Mouse (Mus musculus): ENCODE results near the gene Syne2. TPM values are rescaled to one million over a fixed set of nuclear protein-coding genes. Genes with fewer than 3 reads are reported as not detected.

Syne2 gene
- polyA plus RNA-seq, 1 experiment, result 28.9 TPM

- no peak overlapping the region for H3K9ac ChIP-seq (ENCODE audit: low read depth, poor library complexity, severe bottlenecking)
- no peak overlapping the region for H3K4me3 ChIP-seq (ENCODE audit: low read depth, low read length)
- no peaks in the 10 kb centered on the region for H3K36me3 ChIP-seq (ENCODE audit: control insufficient read depth, insufficient read depth, low read length, poor library complexity, severe bottlenecking)
- no peak overlapping the region for H3K27ac ChIP-seq (ENCODE audit: insufficient read depth, low read length)
- no peaks in the 10 kb centered on the region for H3K27me3 ChIP-seq (ENCODE audit: control insufficient read depth, insufficient read depth, low read length, poor library complexity, severe bottlenecking)
- TF ChIP-seq POLR2A (IDR thresholded peaks at IDR 0.05; ENCODE audit: insufficient read depth, low read length), result no peak
- no peak for TF ChIP-seq CTCF (IDR thresholded peaks at IDR 0.05; ENCODE audit: low read depth, low read length)
- no peak for TF ChIP-seq EP300 (IDR thresholded peaks at IDR 0.05; ENCODE audit: insufficient read depth, low read depth, low read length)
- H3K9me3 ChIP-seq (replicated peaks; ENCODE audit: control insufficient read depth, insufficient read depth, low read length, poor library complexity, severe bottlenecking), result no peaks in the 10 kb centered on the region
- H3K4me1 ChIP-seq (ENCODE audit: control insufficient read depth, insufficient read depth, low read length), result no peaks in the 10 kb centered on the region
These were observed 48.8 kb downstream of the Syne2 start for GRCm38 (mm10) chr12:75866419-75867373.

GRCm38 (mm10) chr12:75873546-75874235 is 55.8 kb downstream of the Syne2 start:
- Histone ChIP-seq H3K9me3 (replicated peaks; ENCODE audit: control insufficient read depth, insufficient read depth, low read length, poor library complexity, severe bottlenecking) (no peaks in the 10 kb centered on the region), H3K27ac (ENCODE audit: insufficient read depth, low read length) (no peak overlapping the region), H3K4me3 (ENCODE audit: low read depth, low read length) (no peak overlapping the region), H3K9ac (ENCODE audit: low read depth, poor library complexity, severe bottlenecking) (no peak overlapping the region), H3K36me3 (ENCODE audit: control insufficient read depth, insufficient read depth, low read length, poor library complexity, severe bottlenecking) (no peaks in the 10 kb centered on the region), H3K4me1 (ENCODE audit: control insufficient read depth, insufficient read depth, low read length) (no peaks in the 10 kb centered on the region), H3K27me3 (ENCODE audit: control insufficient read depth, insufficient read depth, low read length, poor library complexity, severe bottlenecking) (no peaks in the 10 kb centered on the region)
- TF ChIP-seq POLR2A (IDR thresholded peaks at IDR 0.05; ENCODE audit: insufficient read depth, low read length), result no peak
- TF ChIP-seq EP300 (IDR thresholded peaks at IDR 0.05; ENCODE audit: insufficient read depth, low read depth, low read length), result no peak

GRCm38 (mm10) chr12:75874287-75874994 is 56.5 kb downstream of the Syne2 start:
- H3K27me3 ChIP-seq (ENCODE audit: control insufficient read depth, insufficient read depth, low read length, poor library complexity, severe bottlenecking), result no peaks in the 10 kb centered on the region
- H3K4me1 ChIP-seq (ENCODE audit: control insufficient read depth, insufficient read depth, low read length), result no peaks in the 10 kb centered on the region
- no peaks in the 10 kb centered on the region for H3K9me3 ChIP-seq (replicated peaks; ENCODE audit: control insufficient read depth, insufficient read depth, low read length, poor library complexity, severe bottlenecking)
- no peak overlapping the region for H3K9ac ChIP-seq (ENCODE audit: low read depth, poor library complexity, severe bottlenecking)
- no peak overlapping the region for H3K4me3 ChIP-seq (ENCODE audit: low read depth, low read length)
- H3K27ac ChIP-seq (ENCODE audit: insufficient read depth, low read length), result no peak overlapping the region
- no peaks in the 10 kb centered on the region for H3K36me3 ChIP-seq (ENCODE audit: control insufficient read depth, insufficient read depth, low read length, poor library complexity, severe bottlenecking)
- TF ChIP-seq CTCF (IDR thresholded peaks at IDR 0.05; ENCODE audit: low read depth, low read length) (no peak), EP300 (IDR thresholded peaks at IDR 0.05; ENCODE audit: insufficient read depth, low read depth, low read length) (no peak), POLR2A (IDR thresholded peaks at IDR 0.05; ENCODE audit: insufficient read depth, low read length) (no peak)

DNA sequence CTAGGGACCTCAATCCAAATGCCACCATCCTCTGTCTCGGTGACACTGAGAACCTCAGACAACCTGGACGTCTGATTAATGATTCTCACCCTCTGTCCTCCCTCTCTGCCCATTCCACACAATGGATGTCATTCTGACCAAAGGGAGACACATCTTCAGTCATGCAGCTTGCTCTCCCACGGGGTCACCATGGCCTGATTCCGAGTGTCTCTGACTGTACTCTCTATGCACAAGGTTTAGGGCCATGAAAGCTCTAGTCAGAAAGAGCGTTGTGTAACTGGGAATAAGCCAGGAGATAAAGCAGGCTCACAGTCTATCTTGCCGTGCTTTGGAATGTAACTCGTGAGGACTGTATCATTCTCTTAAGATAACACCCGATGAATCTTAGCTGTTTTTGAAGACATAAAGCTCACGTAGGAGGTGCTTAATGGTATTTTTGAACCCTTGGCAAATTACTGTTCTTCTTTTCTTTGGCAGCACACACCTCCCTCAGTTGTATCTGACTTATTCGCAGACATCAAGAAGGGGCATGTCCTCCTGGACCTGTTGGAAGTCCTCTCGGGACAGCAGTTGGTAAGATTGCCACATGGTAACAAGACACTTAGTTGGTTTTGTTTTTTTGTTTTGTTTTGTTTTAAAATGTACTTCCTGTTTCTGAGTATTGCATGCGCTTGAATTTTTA is 61.8 kb downstream of the Syne2 start:
- H3K36me3 ChIP-seq (ENCODE audit: control insufficient read depth, insufficient read depth, low read length, poor library complexity, severe bottlenecking), result no peaks in the 10 kb centered on the region
- no peaks in the 10 kb centered on the region for H3K27me3 ChIP-seq (ENCODE audit: control insufficient read depth, insufficient read depth, low read length, poor library complexity, severe bottlenecking)
- H3K27ac ChIP-seq (ENCODE audit: insufficient read depth, low read length), result no peak overlapping the region
- no peak overlapping the region for H3K4me3 ChIP-seq (ENCODE audit: low read depth, low read length)
- no peaks in the 10 kb centered on the region for H3K4me1 ChIP-seq (ENCODE audit: control insufficient read depth, insufficient read depth, low read length)
- TF ChIP-seq EP300 (IDR thresholded peaks at IDR 0.05; ENCODE audit: insufficient read depth, low read depth, low read length) (no peak), CTCF (IDR thresholded peaks at IDR 0.05; ENCODE audit: low read depth, low read length) (no peak), POLR2A (IDR thresholded peaks at IDR 0.05; ENCODE audit: insufficient read depth, low read length) (no peak)
- H3K9ac ChIP-seq (ENCODE audit: low read depth, poor library complexity, severe bottlenecking), result no peak overlapping the region
- H3K9me3 ChIP-seq (replicated peaks; ENCODE audit: control insufficient read depth, insufficient read depth, low read length, poor library complexity, severe bottlenecking), result no peaks in the 10 kb centered on the region

DNA sequence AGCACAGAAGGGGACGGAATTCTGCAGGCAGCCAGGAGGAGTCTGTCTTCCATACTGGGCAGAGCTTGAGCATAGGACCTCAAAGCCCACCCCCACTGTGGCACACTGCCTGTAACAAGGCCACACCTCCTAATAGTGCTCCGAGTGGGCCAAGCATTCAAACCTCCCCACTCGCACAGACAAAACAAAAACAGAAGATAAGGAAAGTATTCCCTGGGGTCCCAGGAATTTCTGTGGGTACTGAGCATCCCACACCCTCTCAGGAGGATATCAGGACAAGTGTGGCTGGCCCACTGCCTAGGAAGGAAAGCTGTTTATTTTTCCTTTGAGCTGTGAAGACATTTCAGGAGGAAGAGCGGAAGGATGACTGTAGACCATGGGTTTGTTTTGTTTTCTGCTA is 63.6 kb downstream of the Syne2 start:
- no peaks in the 10 kb centered on the region for H3K36me3 ChIP-seq (ENCODE audit: control insufficient read depth, insufficient read depth, low read length, poor library complexity, severe bottlenecking)

More for the DNA sequence above, 63.6 kb downstream of the Syne2 start:
- TF ChIP-seq CTCF (IDR thresholded peaks at IDR 0.05; ENCODE audit: low read depth, low read length) (no peak), EP300 (IDR thresholded peaks at IDR 0.05; ENCODE audit: insufficient read depth, low read depth, low read length) (no peak), POLR2A (IDR thresholded peaks at IDR 0.05; ENCODE audit: insufficient read depth, low read length) (no peak)
- Histone ChIP-seq H3K27me3 (ENCODE audit: control insufficient read depth, insufficient read depth, low read length, poor library complexity, severe bottlenecking) (no peaks in the 10 kb centered on the region), H3K4me3 (ENCODE audit: low read depth, low read length) (no peak overlapping the region), H3K4me1 (ENCODE audit: control insufficient read depth, insufficient read depth, low read length) (no peaks in the 10 kb centered on the region), H3K9me3 (replicated peaks; ENCODE audit: control insufficient read depth, insufficient read depth, low read length, poor library complexity, severe bottlenecking) (no peaks in the 10 kb centered on the region), H3K27ac (ENCODE audit: insufficient read depth, low read length) (no peak overlapping the region), H3K9ac (ENCODE audit: low read depth, poor library complexity, severe bottlenecking) (no peak overlapping the region)

Data from ES-Bruce4 (cell line).